Mouse (Mus musculus) hindbrain, embryonic 11.5 days (tissue): ENCODE data around the gene Ddx31. TPM values are rescaled to one million over a fixed set of nuclear protein-coding genes. Genes with fewer than 3 reads are reported as not detected.

Experiments used
- ATAC-seq: fragments of 200-750 bp; cut with Nextera tagmentation; 2 replicates; pipeline ENCODE4 v1.8.0; 2017; ENCODE audit warnings: mild to moderate bottlenecking, moderate TSS enrichment, moderate library complexity; ENCODE audit not compliant: low FRiP score
- DNase-seq: peaks from one replicate; pipeline ENCODE4 v3.0.0-alpha.2; 2015; ENCODE audit warnings: low spot score
- H3K27ac ChIP-seq: fragments of 300-500 bp; sonication (generic); 2 replicates; pipeline ENCODE4 v1.5.1; 2014; ENCODE audit warnings: mild to moderate bottlenecking, low read depth, low read length
- H3K27me3 ChIP-seq: fragments of 300-500 bp; sonication (generic); 2 replicates; pipeline ENCODE4 v1.6.1; 2014; ENCODE audit warnings: mild to moderate bottlenecking, low read length, moderate library complexity, mixed read lengths; ENCODE audit not compliant: control insufficient read depth, insufficient read depth
- H3K36me3 ChIP-seq: fragments of 300-500 bp; sonication (generic); 2 replicates; pipeline ENCODE4 v1.6.1; 2014; ENCODE audit warnings: mild to moderate bottlenecking, low read length, moderate library complexity, mixed read lengths; ENCODE audit not compliant: control insufficient read depth, insufficient read depth
- H3K4me1 ChIP-seq: fragments of 300-500 bp; sonication (generic); replicated peaks from 2 replicates; pipeline ENCODE4 v1.6.1; 2014; ENCODE audit warnings: low read length, mixed read lengths; ENCODE audit not compliant: control insufficient read depth, insufficient read depth
- H3K4me2 ChIP-seq: fragments of 300-500 bp; sonication (generic); replicated peaks from 2 replicates; pipeline ENCODE4 v1.6.1; 2014; ENCODE audit warnings: mild to moderate bottlenecking, low read depth, low read length
- H3K4me3 ChIP-seq: fragments of 300-500 bp; sonication (generic); 2 replicates; pipeline ENCODE4 v1.5.1; 2014; ENCODE audit warnings: low read depth, low read length
- H3K9ac ChIP-seq: fragments of 300-500 bp; sonication (generic); 2 replicates; pipeline ENCODE4 v1.6.1; 2014; ENCODE audit warnings: low read depth, low read length
- H3K9me3 ChIP-seq: fragments of 300-500 bp; sonication (generic); 2 replicates; pipeline ENCODE4 v1.6.1; 2016; ENCODE audit warnings: low read length; ENCODE audit not compliant: control insufficient read depth
- WGBS: fragments of 180-500 bp; shearing (Covaris S2); extraction: QIAGEN DNeasy Blood & Tissue Kit; methylation state at CpG from one replicate; pipeline ENCODE4 v1.1.7; 2014; 5-methylcytosine and 5-hydroxymethylcytosine counted together
- polyA plus RNA-seq: library from polyadenylated mRNA; unstranded; fragments of >200 nt; fragmentation: Nextera tagmentation; extraction: Ambion mirVana; gene quantifications from 2 replicates; pipeline ENCODE4 v1.2.1, GENCODE M21; 2014

The Ddx31 gene
- polyA plus RNA-seq, 1 experiment from 2014 or later: 18.5 TPM

- Histone ChIP-seq H3K4me3 (peak overlapping the region; percentile 24), H3K27ac (no peak overlapping the region), H3K9me3 (no peaks in the 10 kb centered on the region), H3K36me3 (no peaks in the 10 kb centered on the region), H3K4me2 (peak overlapping the region; percentile 6), H3K9ac (peak overlapping the region; percentile 5; the same call in 1 of the 2 replicates), H3K4me1 (peaks cover 23% of the 10 kb centered on the region), H3K27me3 (peaks cover 95% of the 10 kb centered on the region)
- ATAC-seq (no peak), DNase-seq (peak; percentile 65)
- WGBS: 2% methylated on average over 33 of the region's 33 CpGs
Observed at GRCm38 (mm10) chr2:28912039-28912700, 72.0 kb downstream of the Ddx31 start.

GRCm38 (mm10) chr2:28912961-28913360 is 72.8 kb downstream of the Ddx31 start:
- H3K27me3 ChIP-seq: peaks cover 95% of the 10 kb centered on the region
- H3K4me1 ChIP-seq: peaks cover 26% of the 10 kb centered on the region
- peak overlapping the region; percentile 24 for H3K4me3 ChIP-seq
- ATAC-seq (no peak), DNase-seq (no peak)
- no peak overlapping the region for H3K27ac ChIP-seq
- no peaks in the 10 kb centered on the region for H3K9me3 ChIP-seq
- H3K36me3 ChIP-seq: no peaks in the 10 kb centered on the region
- 2% methylated on average over 4 of the region's 4 CpGs for WGBS
- no peak overlapping the region for H3K4me2 ChIP-seq
- H3K9ac ChIP-seq: no peak overlapping the region

- ATAC-seq: no peak
- H3K4me3 ChIP-seq: peak overlapping the region; percentile 27
- H3K4me2 ChIP-seq: no peak overlapping the region
- H3K36me3 ChIP-seq: no peaks in the 10 kb centered on the region
- no peaks in the 10 kb centered on the region for H3K9me3 ChIP-seq
- no peak overlapping the region for H3K9ac ChIP-seq
- peaks cover 94% of the 10 kb centered on the region for H3K27me3 ChIP-seq
- no peak overlapping the region for H3K27ac ChIP-seq
- peaks cover 19% of the 10 kb centered on the region for H3K4me1 ChIP-seq
- DNase-seq: no peak
- 3% methylated on average over 2 of the region's 2 CpGs for WGBS
Observed at GRCm38 (mm10) chr2:28914121-28914520, 73.9 kb downstream of the Ddx31 start.

- H3K27me3 ChIP-seq: peaks cover 91% of the 10 kb centered on the region
- peak overlapping the region; percentile 27 for H3K4me3 ChIP-seq
- H3K4me1 ChIP-seq: peaks cover 15% of the 10 kb centered on the region
- no peak overlapping the region for H3K9ac ChIP-seq
- no peak overlapping the region for H3K27ac ChIP-seq
- H3K36me3 ChIP-seq: no peaks in the 10 kb centered on the region
- ATAC-seq: no peak
- DNase-seq: peak; percentile 41
- H3K9me3 ChIP-seq: no peaks in the 10 kb centered on the region
- 5% methylated on average over 22 of the region's 22 CpGs for WGBS
- H3K4me2 ChIP-seq: peak overlapping the region; percentile 14; the same call in 1 of the 2 replicates
Observed at GRCm38 (mm10) chr2:28915104-28915738, 75.0 kb downstream of the Ddx31 start.

- peaks cover 89% of the 10 kb centered on the region for H3K27me3 ChIP-seq
- no peaks in the 10 kb centered on the region for H3K9me3 ChIP-seq
- H3K4me3 ChIP-seq: peak overlapping the region; percentile 27
- DNase-seq: peak; percentile 79
- H3K27ac ChIP-seq: no peak overlapping the region
- 0 out of 2 replicates have a peak overlapping the region, but pooled peaks have one; percentile 7 for H3K4me2 ChIP-seq
- H3K4me1 ChIP-seq: peaks cover 15% of the 10 kb centered on the region
- WGBS: under 1% methylated on average over 50 of the region's 50 CpGs
- H3K36me3 ChIP-seq: no peaks in the 10 kb centered on the region
- H3K9ac ChIP-seq: no peak overlapping the region
- no peak for ATAC-seq
Observed at GRCm38 (mm10) chr2:28915768-28916512, 75.7 kb downstream of the Ddx31 start.

GRCm38 (mm10) chr2:28916513-28916865 is 76.3 kb downstream of the Ddx31 start, which contains the start of gene Barhl1:
Barhl1 (minus strand) TSS chr2:28916668.
- H3K27me3 ChIP-seq: peaks cover 89% of the 10 kb centered on the region
- H3K36me3 ChIP-seq: no peaks in the 10 kb centered on the region
- DNase-seq (peak; percentile 58), ATAC-seq (no peak)
- peak within 1 kb of the TSS; percentile 42 for H3K4me2 ChIP-seq
- no peaks in the 10 kb centered on the region for H3K9me3 ChIP-seq
- WGBS: 1% methylated on average over 18 of the region's 18 CpGs
- H3K9ac ChIP-seq: peak within 1 kb of the TSS; percentile 43
- H3K27ac ChIP-seq: peak within 1 kb of the TSS; percentile 53; the same call in 1 of the 2 replicates
- peak within 1 kb of the TSS; percentile 27 for H3K4me3 ChIP-seq
- peaks cover 15% of the 10 kb centered on the region for H3K4me1 ChIP-seq

GRCm38 (mm10) chr2:28917156-28917517 is 76.9 kb downstream of the Ddx31 start:
- Histone ChIP-seq H3K4me1 (peaks cover 15% of the 10 kb centered on the region), H3K27ac (no peak overlapping the region), H3K4me2 (peak overlapping the region; percentile 42), H3K9ac (peak overlapping the region; percentile 43; the same call in 1 of the 2 replicates), H3K36me3 (no peaks in the 10 kb centered on the region), H3K4me3 (peak overlapping the region; percentile 27), H3K9me3 (no peaks in the 10 kb centered on the region), H3K27me3 (peaks cover 90% of the 10 kb centered on the region)
- WGBS: 3% methylated on average over 11 of the region's 11 CpGs
- no peak for ATAC-seq
- peak; percentile 57 for DNase-seq

- Histone ChIP-seq H3K9ac (peak overlapping the region; percentile 43), H3K27ac (peak overlapping the region; percentile 53; the same call in 1 of the 2 replicates), H3K27me3 (peaks cover 92% of the 10 kb centered on the region), H3K36me3 (no peaks in the 10 kb centered on the region), H3K4me3 (peak overlapping the region; percentile 27), H3K4me1 (peaks cover 15% of the 10 kb centered on the region), H3K9me3 (no peaks in the 10 kb centered on the region), H3K4me2 (peak overlapping the region; percentile 42)
- WGBS: under 1% methylated on average over 64 of the region's 73 CpGs
- peak; percentile 49; the same call in 1 of the 2 replicates for ATAC-seq
- DNase-seq: peak; percentile 69
Observed at GRCm38 (mm10) chr2:28917518-28918361, 77.5 kb downstream of the Ddx31 start.
